Mouse (Mus musculus) heart, adult 18-20 months (tissue): Measurements from ENCODE around the gene Xylb. TPM values are rescaled to one million over a fixed set of nuclear protein-coding genes. Genes with fewer than 3 reads are reported as not detected.
"Not testable (repeated sequence)": the region's sequence is repeated elsewhere in the genome, so short reads cannot be mapped to it uniquely, and the experiment has no call there.

Source experiments
- DNase-seq, 2 experiments: peaks; one replicate each; pipeline ENCODE4 v3.0.0; 2021 to 2022; ENCODE audit warnings: mixed read lengths in 1 of 2
- total RNA-seq, 2 experiments: library from RNA; stranded (reverse); gene quantifications; 2 replicates each; pipeline ENCODE4 v1.2.3; 2021

Xylb gene
- total RNA-seq, 2 experiments from 2014 or later: 0.26 to 0.30 TPM

- peak; percentile 97 to 99 for DNase-seq
These were observed 16.0 kb upstream of the Xylb start, which contains the start of gene Myd88 for GRCm38 (mm10) chr9:119340909-119341816. Gene Myd88, minus strand, starts transcription at chr9:119341411.

GRCm38 (mm10) chr9:119342728-119343127, 14.5 kb upstream of the Xylb start:
- no peak for DNase-seq

- DNase-seq: no peak
These were observed 10.8 kb upstream of the Xylb start for GRCm38 (mm10) chr9:119346376-119346775.

- no peak for DNase-seq
These were observed 6.7 kb upstream of the Xylb start for GRCm38 (mm10) chr9:119350531-119350930.

GRCm38 (mm10) chr9:119350947-119351705, 6.1 kb upstream of the Xylb start:
- DNase-seq: no peak

- DNase-seq: peak; percentile 73 to 84
These were observed 5.1 kb upstream of the Xylb start for GRCm38 (mm10) chr9:119352060-119352459.

- DNase-seq: no peak
These were observed 3.3 kb upstream of the Xylb start for GRCm38 (mm10) chr9:119353926-119354325.

- DNase-seq: no peak
These were observed 1.2 kb upstream of the Xylb start for GRCm38 (mm10) chr9:119355943-119356342.

GRCm38 (mm10) chr9:119358058-119358429, 863 bp downstream of the Xylb start:
- no peak for DNase-seq

- DNase-seq: no peak
These were observed 4.2 kb downstream of the Xylb start for GRCm38 (mm10) chr9:119361416-119361815.

GRCm38 (mm10) chr9:119363229-119363628, 6.0 kb downstream of the Xylb start:
- no peak for DNase-seq

- DNase-seq: peak in 1 of 2 experiments; percentile 57
These were observed 8.1 kb downstream of the Xylb start, which contains the start of gene Slc22a14 for GRCm38 (mm10) chr9:119365284-119365683. Gene Slc22a14, minus strand, starts transcription at chr9:119365553.

- no peak for DNase-seq
These were observed 11.2 kb downstream of the Xylb start for GRCm38 (mm10) chr9:119368367-119368766.

- DNase-seq: not testable (repeated sequence)
These were observed 13.6 kb downstream of the Xylb start for GRCm38 (mm10) chr9:119370770-119371169.

GRCm38 (mm10) chr9:119371251-119371650, 14.1 kb downstream of the Xylb start:
- no peak for DNase-seq

- DNase-seq: no peak
These were observed 17.8 kb downstream of the Xylb start for GRCm38 (mm10) chr9:119375008-119375407.

- no peak for DNase-seq
These were observed 18.4 kb downstream of the Xylb start for GRCm38 (mm10) chr9:119375556-119375955.

GRCm38 (mm10) chr9:119378231-119378630, 21.1 kb downstream of the Xylb start:
- no peak for DNase-seq

- DNase-seq: no peak
These were observed 25.4 kb downstream of the Xylb start for GRCm38 (mm10) chr9:119382603-119383002.

GRCm38 (mm10) chr9:119388956-119389355, 31.8 kb downstream of the Xylb start:
- no peak for DNase-seq

GRCm38 (mm10) chr9:119390214-119390613, 33.0 kb downstream of the Xylb start:
- no peak for DNase-seq

GRCm38 (mm10) chr9:119394808-119395207, 37.6 kb downstream of the Xylb start:
- DNase-seq: no peak

- DNase-seq: peak in 1 of 2 experiments; percentile 30
These were observed 44.2 kb downstream of the Xylb start for GRCm38 (mm10) chr9:119401351-119401750.
